Mouse (Mus musculus) brain, adult 10 weeks (tissue): Measurements from ENCODE around the gene Olfr1152. TPM values are rescaled to one million over a fixed set of nuclear protein-coding genes. Genes with fewer than 3 reads are reported as not detected.

Source experiments
- polyA plus RNA-seq: library from polyadenylated mRNA; stranded (reverse); fragments of 350-450 nt; fragmentation: Illumina TruSeq; extraction: RNeasy Lipid Tissue Mini Kit (QIAGEN cat#74804); gene quantifications from one replicate; pipeline ENCODE4 v1.2.3, GENCODE M21; 2015; ENCODE audit warnings: low read depth, low replicate concordance

Gene Olfr1152
- not detected for polyA plus RNA-seq

GRCm38 (mm10) chr2:87866192-87866591, at the start of gene Olfr1152:
Gene Olfr1152, plus strand, starts transcription at chr2:87866492.

GRCm38 (mm10) chr2:87830233-87830632, 36.1 kb upstream of the Olfr1152 start, which contains the start of gene Olfr1148:
Gene Olfr1148, plus strand, starts transcription at chr2:87830533.

GRCm38 (mm10) chr2:87843693-87844092, 22.6 kb upstream of the Olfr1152 start, which contains the start of gene Olfr1150-ps1:
Gene Olfr1150-ps1, plus strand, starts transcription at chr2:87843993.

GRCm38 (mm10) chr2:87855562-87855961, 10.7 kb upstream of the Olfr1152 start, which contains the start of gene Olfr1151:
Gene Olfr1151, plus strand, starts transcription at chr2:87855862.

GRCm38 (mm10) chr2:87894662-87895061, 28.4 kb downstream of the Olfr1152 start, which contains the start of gene Olfr1153:
Gene Olfr1153, plus strand, starts transcription at chr2:87894962.

GRCm38 (mm10) chr2:87905066-87905465, 38.8 kb downstream of the Olfr1152 start, which contains the start of gene Olfr1154:
Gene Olfr1154, minus strand, starts transcription at chr2:87905166.

Other genes starting within 250 kb of the Olfr1152 start
- gene Olfr1131, start 239.4 kb upstream of the Olfr1152 start, polyA plus RNA-seq, result not detected
- not detected for gene Olfr1132, start 229.0 kb upstream of the Olfr1152 start, polyA plus RNA-seq
- gene Olfr1133, start 219.1 kb upstream of the Olfr1152 start, polyA plus RNA-seq, result not detected
- gene Olfr1134, start 208.0 kb upstream of the Olfr1152 start, polyA plus RNA-seq, result not detected
- not detected for gene Olfr1135, start 192.8 kb upstream of the Olfr1152 start, polyA plus RNA-seq
- gene Olfr1136, start 172.5 kb upstream of the Olfr1152 start, polyA plus RNA-seq, result not detected
- gene Olfr1137, start 153.3 kb upstream of the Olfr1152 start, polyA plus RNA-seq, result not detected
- not detected for gene Olfr1138, start 126.5 kb upstream of the Olfr1152 start, polyA plus RNA-seq
- not detected for gene Olfr1140, start 122.7 kb upstream of the Olfr1152 start, polyA plus RNA-seq
- not detected for gene Olfr1141, start 112.5 kb upstream of the Olfr1152 start, polyA plus RNA-seq
- not detected for gene Olfr152, start 87.0 kb upstream of the Olfr1152 start, polyA plus RNA-seq
- not detected for gene Olfr1143, start 65.9 kb upstream of the Olfr1152 start, polyA plus RNA-seq
- not detected for gene Olfr1145, start 56.7 kb upstream of the Olfr1152 start, polyA plus RNA-seq
- gene Olfr1148, start 36.0 kb upstream of the Olfr1152 start, polyA plus RNA-seq, result not detected
- not detected for gene Olfr1150-ps1, start 22.5 kb upstream of the Olfr1152 start, polyA plus RNA-seq
- gene Olfr1151, start 10.6 kb upstream of the Olfr1152 start, polyA plus RNA-seq, result not detected
- not detected for gene Olfr1153, start 28.5 kb downstream of the Olfr1152 start, polyA plus RNA-seq
- not detected for gene Olfr1154, start 38.7 kb downstream of the Olfr1152 start, polyA plus RNA-seq
- gene Olfr1155, start 78.6 kb downstream of the Olfr1152 start, polyA plus RNA-seq, result not detected
- not detected for gene Olfr1156, start 86.6 kb downstream of the Olfr1152 start, polyA plus RNA-seq
- not detected for gene Olfr1157, start 101.8 kb downstream of the Olfr1152 start, polyA plus RNA-seq
- gene Olfr74, start 108.2 kb downstream of the Olfr1152 start, polyA plus RNA-seq, result not detected
- not detected for gene Olfr1158, start 123.6 kb downstream of the Olfr1152 start, polyA plus RNA-seq
- not detected for gene Olfr1160, start 141.8 kb downstream of the Olfr1152 start, polyA plus RNA-seq
- not detected for gene Olfr1161, start 156.3 kb downstream of the Olfr1152 start, polyA plus RNA-seq
- not detected for gene Olfr73, start 171.2 kb downstream of the Olfr1152 start, polyA plus RNA-seq
- not detected for gene Olfr1162, start 184.6 kb downstream of the Olfr1152 start, polyA plus RNA-seq
- not detected for gene Olfr1163, start 205.3 kb downstream of the Olfr1152 start, polyA plus RNA-seq
- not detected for gene Olfr1164, start 227.5 kb downstream of the Olfr1152 start, polyA plus RNA-seq